Mouse (Mus musculus) midbrain, embryonic 15.5 days (tissue): ENCODE results near the gene Fasn. TPM values are rescaled to one million over a fixed set of nuclear protein-coding genes. Genes with fewer than 3 reads are reported as not detected.
"Not testable (repeated sequence)": the region's sequence is repeated elsewhere in the genome, so short reads cannot be mapped to it uniquely, and the experiment has no call there.

Experiments
- ATAC-seq: fragments of 200-750 bp; cut with Nextera tagmentation; replicated peaks from 2 replicates; pipeline ENCODE4 v1.8.0; 2017; ENCODE audit warnings: moderate TSS enrichment
- H3K27ac ChIP-seq: fragments of 300-500 bp; sonication (generic); 2 replicates; pipeline ENCODE4 v1.5.1; 2015; ENCODE audit warnings: mild to moderate bottlenecking, inconsistent platforms
- H3K27me3 ChIP-seq: fragments of 300-500 bp; sonication (generic); replicated peaks from 2 replicates; pipeline ENCODE4 v1.6.1; 2015; ENCODE audit warnings: inconsistent platforms
- H3K36me3 ChIP-seq: fragments of 300-500 bp; sonication (generic); replicated peaks from 2 replicates; pipeline ENCODE4 v1.6.1; 2015; ENCODE audit warnings: inconsistent platforms
- H3K4me1 ChIP-seq: fragments of 300-500 bp; sonication (generic); 2 replicates; pipeline ENCODE4 v1.6.1; 2015; ENCODE audit warnings: inconsistent platforms
- H3K4me2 ChIP-seq: fragments of 300-500 bp; sonication (generic); 2 replicates; pipeline ENCODE4 v1.6.1; 2015; ENCODE audit warnings: inconsistent platforms, mild to moderate bottlenecking, moderate library complexity
- H3K4me3 ChIP-seq: fragments of 300-500 bp; sonication (generic); 2 replicates; pipeline ENCODE4 v1.5.1; 2015; ENCODE audit warnings: mild to moderate bottlenecking, inconsistent platforms
- H3K9ac ChIP-seq: fragments of 300-500 bp; sonication (generic); 2 replicates; pipeline ENCODE4 v1.6.1; 2015; ENCODE audit warnings: mild to moderate bottlenecking, inconsistent platforms
- H3K9me3 ChIP-seq: fragments of 300-500 bp; sonication (generic); 2 replicates; pipeline ENCODE4 v1.6.1; 2016; ENCODE audit warnings: inconsistent platforms
- WGBS: fragments of 180-500 bp; shearing (Covaris S2); methylation state at CpG from one replicate; pipeline ENCODE4 v1.1.7; 2015; ENCODE audit warnings: mixed read lengths; 5-methylcytosine and 5-hydroxymethylcytosine counted together
- polyA plus RNA-seq: library from polyadenylated mRNA; unstranded; fragments of >200 nt; fragmentation: Nextera tagmentation; extraction: Ambion mirVana; gene quantifications from 2 replicates; pipeline ENCODE4 v1.2.1, GENCODE M21; 2015

Fasn gene
- 102 and 107 TPM in 2 replicates for polyA plus RNA-seq

GRCm38 (mm10) chr11:120823956-120824786 lies at the start of gene Fasn:
Fasn (minus strand) TSS chr11:120824547.
- H3K9ac ChIP-seq: peak within 1 kb of the TSS; percentile 76
- H3K4me3 ChIP-seq: peak within 1 kb of the TSS; percentile 56
- WGBS: under 1% methylated on average over 106 of the region's 109 CpGs
- H3K27me3 ChIP-seq: no peaks in the 10 kb centered on the region
- H3K27ac ChIP-seq: peak within 1 kb of the TSS; percentile 99
- peaks cover 45% of the 10 kb centered on the region for H3K4me1 ChIP-seq
- peak within 1 kb of the TSS; percentile 90 for H3K4me2 ChIP-seq
- peak; percentile 92 for ATAC-seq
- H3K36me3 ChIP-seq: peaks cover 17% of the 10 kb centered on the region; the same call in 1 of the 2 replicates
- H3K9me3 ChIP-seq: no peaks in the 10 kb centered on the region

- WGBS: 86% methylated on average over 6 of the region's 6 CpGs
- Histone ChIP-seq H3K9ac (no peak overlapping the region), H3K4me2 (no peak overlapping the region), H3K4me3 (no peak overlapping the region), H3K27ac (no peak overlapping the region), H3K36me3 (no peaks in the 10 kb centered on the region), H3K27me3 (no peaks in the 10 kb centered on the region), H3K9me3 (no peaks in the 10 kb centered on the region), H3K4me1 (no peaks in the 10 kb centered on the region)
- no peak for ATAC-seq
These were observed 48.9 kb upstream of the Fasn start for GRCm38 (mm10) chr11:120873206-120873605.

GRCm38 (mm10) chr11:120871521-120871920 lies 47.2 kb upstream of the Fasn start:
- H3K27ac ChIP-seq: no peak overlapping the region
- no peak overlapping the region for H3K9ac ChIP-seq
- no peaks in the 10 kb centered on the region for H3K4me1 ChIP-seq
- H3K9me3 ChIP-seq: no peaks in the 10 kb centered on the region
- H3K4me2 ChIP-seq: no peak overlapping the region
- WGBS: 96% methylated on average over 9 of the region's 9 CpGs
- ATAC-seq: no peak
- no peaks in the 10 kb centered on the region for H3K27me3 ChIP-seq
- no peak overlapping the region for H3K4me3 ChIP-seq
- no peaks in the 10 kb centered on the region for H3K36me3 ChIP-seq

- H3K27me3 ChIP-seq: no peaks in the 10 kb centered on the region
- no peaks in the 10 kb centered on the region for H3K36me3 ChIP-seq
- 86% methylated on average over 1 of the region's 1 CpGs for WGBS
- H3K9me3 ChIP-seq: no peaks in the 10 kb centered on the region
- no peak overlapping the region for H3K9ac ChIP-seq
- no peak for ATAC-seq
- H3K4me3 ChIP-seq: no peak overlapping the region
- H3K4me2 ChIP-seq: no peak overlapping the region
- no peak overlapping the region for H3K27ac ChIP-seq
- H3K4me1 ChIP-seq: no peaks in the 10 kb centered on the region
These were observed 41.5 kb upstream of the Fasn start for GRCm38 (mm10) chr11:120865816-120866215.

- ATAC-seq: no peak
- no peaks in the 10 kb centered on the region for H3K4me1 ChIP-seq
- 74% methylated on average over 10 of the region's 10 CpGs for WGBS
- no peak overlapping the region for H3K4me2 ChIP-seq
- H3K4me3 ChIP-seq: no peak overlapping the region
- H3K27ac ChIP-seq: no peak overlapping the region
- no peaks in the 10 kb centered on the region for H3K9me3 ChIP-seq
- 0 out of 2 replicates have a peak, but pooled peaks cover 11% of the 10 kb centered on the region for H3K36me3 ChIP-seq
- H3K27me3 ChIP-seq: no peaks in the 10 kb centered on the region
- H3K9ac ChIP-seq: no peak overlapping the region
These were observed 38.5 kb upstream of the Fasn start for GRCm38 (mm10) chr11:120862819-120863218.

- WGBS: 98% methylated on average over 3 of the region's 3 CpGs
- not testable (repeated sequence) for H3K4me2 ChIP-seq, ATAC-seq, H3K4me3 ChIP-seq, H3K9ac ChIP-seq, H3K27me3 ChIP-seq, H3K9me3 ChIP-seq, H3K4me1 ChIP-seq, H3K27ac ChIP-seq
- 0 out of 2 replicates have a peak, but pooled peaks cover 11% of the 10 kb centered on the region for H3K36me3 ChIP-seq
These were observed 31.6 kb upstream of the Fasn start for GRCm38 (mm10) chr11:120855938-120856337.

- H3K4me2 ChIP-seq: no peak overlapping the region
- WGBS: 71% methylated on average over 4 of the region's 4 CpGs
- H3K4me3 ChIP-seq: no peak overlapping the region
- no peaks in the 10 kb centered on the region for H3K27me3 ChIP-seq
- no peak overlapping the region for H3K9ac ChIP-seq
- no peak overlapping the region for H3K27ac ChIP-seq
- 0 out of 2 replicates have a peak, but pooled peaks cover 2% of the 10 kb centered on the region for H3K36me3 ChIP-seq
- ATAC-seq: no peak
- no peaks in the 10 kb centered on the region for H3K4me1 ChIP-seq
- no peaks in the 10 kb centered on the region for H3K9me3 ChIP-seq
These were observed 29.4 kb upstream of the Fasn start for GRCm38 (mm10) chr11:120853788-120854187.

- no peaks in the 10 kb centered on the region for H3K4me1 ChIP-seq
- no peak for ATAC-seq
- no peaks in the 10 kb centered on the region for H3K27me3 ChIP-seq
- H3K9me3 ChIP-seq: no peaks in the 10 kb centered on the region
- no peak overlapping the region for H3K9ac ChIP-seq
- no peak overlapping the region for H3K4me2 ChIP-seq
- H3K27ac ChIP-seq: no peak overlapping the region
- 100% methylated on average over 4 of the region's 4 CpGs for WGBS
- H3K36me3 ChIP-seq: 0 out of 2 replicates have a peak, but pooled peaks cover 1% of the 10 kb centered on the region
- H3K4me3 ChIP-seq: no peak overlapping the region
These were observed 28.8 kb upstream of the Fasn start for GRCm38 (mm10) chr11:120853158-120853557.

GRCm38 (mm10) chr11:120852083-120852935 lies 28.0 kb upstream of the Fasn start:
- Histone ChIP-seq H3K9me3 (no peaks in the 10 kb centered on the region), H3K4me1 (no peaks in the 10 kb centered on the region), H3K36me3 (no peaks in the 10 kb centered on the region), H3K9ac (no peak overlapping the region), H3K4me3 (no peak overlapping the region), H3K27me3 (no peaks in the 10 kb centered on the region), H3K27ac (no peak overlapping the region), H3K4me2 (no peak overlapping the region)
- ATAC-seq: no peak
- 76% methylated on average over 11 of the region's 11 CpGs for WGBS

- H3K4me3 ChIP-seq: no peak overlapping the region
- no peaks in the 10 kb centered on the region for H3K4me1 ChIP-seq
- no peak overlapping the region for H3K9ac ChIP-seq
- H3K27ac ChIP-seq: no peak overlapping the region
- WGBS: 83% methylated on average over 2 of the region's 2 CpGs
- no peaks in the 10 kb centered on the region for H3K9me3 ChIP-seq
- ATAC-seq: no peak
- H3K36me3 ChIP-seq: 0 out of 2 replicates have a peak, but pooled peaks cover 3% of the 10 kb centered on the region
- H3K27me3 ChIP-seq: no peaks in the 10 kb centered on the region
- no peak overlapping the region for H3K4me2 ChIP-seq
These were observed 27.2 kb upstream of the Fasn start for GRCm38 (mm10) chr11:120851582-120851981.

- H3K9ac ChIP-seq: no peak overlapping the region
- H3K4me2 ChIP-seq: no peak overlapping the region
- H3K36me3 ChIP-seq: 0 out of 2 replicates have a peak, but pooled peaks cover 3% of the 10 kb centered on the region
- H3K27ac ChIP-seq: no peak overlapping the region
- ATAC-seq: no peak
- H3K4me3 ChIP-seq: no peak overlapping the region
- H3K4me1 ChIP-seq: no peaks in the 10 kb centered on the region
- WGBS: 76% methylated on average over 1 of the region's 1 CpGs
- H3K9me3 ChIP-seq: no peaks in the 10 kb centered on the region
- no peaks in the 10 kb centered on the region for H3K27me3 ChIP-seq
These were observed 26.8 kb upstream of the Fasn start for GRCm38 (mm10) chr11:120851132-120851531.

- 69% methylated on average over 2 of the region's 2 CpGs for whole genome bisulfite sequencing
- H3K9ac ChIP-seq: no peak overlapping the region
- H3K27me3 ChIP-seq: no peaks in the 10 kb centered on the region
- H3K4me1 ChIP-seq: no peaks in the 10 kb centered on the region
- no peak overlapping the region for H3K4me2 ChIP-seq
- ATAC-seq: no peak
- H3K4me3 ChIP-seq: no peak overlapping the region
- H3K9me3 ChIP-seq: no peaks in the 10 kb centered on the region
- 0 out of 2 replicates have a peak, but pooled peaks cover 3% of the 10 kb centered on the region for H3K36me3 ChIP-seq
- H3K27ac ChIP-seq: no peak overlapping the region
These were observed 26.1 kb upstream of the Fasn start for GRCm38 (mm10) chr11:120850331-120851030.
